Mouse (Mus musculus) left cerebral cortex, adult 11 months (tissue): ENCODE data around the gene Adcy2.

ENCODE experiments used
- DNase-seq: peaks from one replicate; pipeline ENCODE4 v3.0.0; 2022; ENCODE audit warnings: low spot score

Gene Adcy2

DNA sequence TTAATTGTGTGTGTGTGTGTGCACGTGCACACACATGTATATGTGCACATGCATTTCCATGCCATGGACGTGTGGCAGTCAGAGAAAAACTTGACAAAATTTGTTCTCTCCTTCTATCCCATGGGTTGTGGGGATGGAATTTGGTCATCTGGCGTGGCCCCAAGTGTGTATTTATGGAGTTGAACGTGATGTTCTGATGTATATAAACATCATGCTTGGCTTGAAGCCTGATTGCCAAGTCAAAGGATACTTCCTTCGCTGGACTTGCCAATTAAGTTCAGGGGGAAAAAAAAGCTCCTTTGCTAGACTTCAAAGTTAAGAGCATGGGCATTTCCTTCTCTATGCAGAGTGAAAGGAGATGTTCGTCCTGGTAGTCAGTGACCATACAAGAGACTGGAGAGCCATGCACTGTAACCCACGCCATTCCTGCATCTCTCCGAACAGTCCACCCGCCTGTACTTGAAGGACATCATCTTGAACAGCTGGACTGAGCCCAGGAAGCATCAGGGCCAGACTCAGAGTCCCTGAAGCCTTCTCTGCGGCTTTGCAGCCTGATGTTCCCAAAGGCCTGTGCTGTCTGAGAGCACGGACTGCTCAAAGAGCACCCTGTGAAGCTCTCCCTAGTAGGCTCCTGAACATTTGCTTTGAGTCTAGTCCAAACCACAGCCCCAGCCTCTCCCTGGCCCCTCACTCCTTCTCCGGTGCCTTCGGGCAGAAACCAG is 178.3 kb downstream of the Adcy2 start:
- DNase-seq: no peak

DNA sequence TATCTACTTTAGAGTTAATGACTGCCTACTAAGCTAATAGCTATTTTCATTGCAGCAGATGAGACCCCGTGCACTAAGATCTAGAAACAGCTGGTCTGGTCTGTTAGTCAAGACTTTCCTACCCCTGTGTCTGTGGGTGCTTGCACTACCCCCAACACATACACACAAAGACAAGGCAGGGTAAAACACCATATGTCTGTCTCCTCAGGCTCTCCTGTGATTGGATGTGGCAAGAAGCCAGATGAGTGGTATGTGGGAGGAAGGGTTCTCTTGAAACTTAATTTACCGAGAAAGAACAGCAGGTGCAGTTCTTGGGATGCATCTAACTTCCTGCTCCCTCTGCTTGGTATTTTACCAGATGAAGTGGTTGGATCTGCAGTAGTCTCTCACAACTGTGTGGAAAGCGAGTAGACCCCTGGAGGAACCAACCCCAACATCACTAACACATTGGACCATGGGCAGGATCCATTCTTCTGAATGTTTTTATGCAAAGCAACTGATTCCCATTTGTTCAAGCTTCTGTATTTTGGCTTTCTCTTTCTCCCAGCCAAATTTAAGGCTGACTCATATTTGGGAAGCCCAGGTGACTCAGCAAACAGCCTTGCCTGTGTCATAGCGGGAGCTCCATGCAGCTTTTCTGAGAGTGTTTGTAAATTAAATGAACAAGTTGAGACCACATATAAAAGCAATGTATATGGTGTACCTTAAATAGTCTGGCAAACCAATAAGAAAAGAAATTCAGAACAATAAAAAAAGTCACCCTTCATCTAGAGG is 183.4 kb downstream of the Adcy2 start:
- peak; percentile 82 for DNase-seq

DNA sequence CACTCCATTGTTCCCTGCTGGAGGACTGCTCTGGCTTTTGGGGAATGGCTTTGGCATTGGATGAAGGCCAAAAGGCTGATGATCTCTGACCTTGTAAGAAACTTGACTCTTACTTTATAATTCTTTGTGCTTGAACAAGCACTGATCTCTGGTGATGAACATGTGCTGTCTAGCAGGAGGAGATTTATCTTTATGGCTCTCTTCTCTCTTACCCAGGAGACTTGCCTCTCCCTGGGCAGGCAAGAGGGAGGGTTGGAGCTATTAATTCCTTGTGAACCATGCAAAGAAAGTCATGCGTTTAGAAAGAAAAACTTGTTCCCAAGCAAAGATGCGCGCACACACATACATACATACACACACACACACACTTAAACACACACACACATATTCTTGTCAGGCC is 188.2 kb downstream of the Adcy2 start:
- DNase-seq: no peak

DNA sequence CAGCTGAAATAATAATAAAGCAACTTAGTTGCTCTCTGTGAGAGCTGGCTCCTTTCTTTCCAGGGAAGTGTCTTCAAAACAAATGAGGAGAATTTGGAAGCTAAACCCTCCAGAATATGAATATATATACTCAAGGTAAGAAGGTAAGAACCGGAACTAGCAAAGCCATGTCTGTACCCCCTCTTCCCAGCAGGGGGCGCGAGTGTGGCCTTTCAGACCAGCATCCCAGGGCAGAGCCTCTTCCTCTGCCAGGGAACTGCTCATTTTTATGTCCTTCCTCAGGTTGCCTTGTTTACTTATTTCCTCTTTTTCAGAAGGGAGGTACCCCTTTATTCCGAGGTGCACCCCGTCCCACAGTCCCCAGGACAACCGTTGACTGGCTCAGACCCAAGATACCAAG is 199.6 kb downstream of the Adcy2 start:
- no peak for DNase-seq

DNA sequence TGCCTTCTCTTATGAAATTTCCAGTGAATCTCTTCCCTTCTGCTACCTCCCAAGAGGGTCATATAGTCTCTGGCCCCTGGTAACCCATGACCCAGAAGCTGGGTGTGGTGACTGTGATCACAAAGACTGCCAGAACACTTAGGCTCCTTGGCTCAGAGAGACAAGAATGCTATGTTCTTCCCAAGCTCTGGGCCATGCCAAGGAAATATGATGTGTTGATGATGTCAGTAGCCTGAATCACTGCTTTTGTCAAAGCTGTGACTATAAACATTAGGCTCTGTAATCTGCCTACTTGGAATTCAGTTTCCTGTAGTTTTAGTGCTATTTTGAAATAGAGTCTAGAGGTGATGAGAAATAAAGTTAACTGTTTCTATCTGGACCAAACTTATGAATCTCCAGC is 206.1 kb downstream of the Adcy2 start:
- no peak for DNase-seq

DNA sequence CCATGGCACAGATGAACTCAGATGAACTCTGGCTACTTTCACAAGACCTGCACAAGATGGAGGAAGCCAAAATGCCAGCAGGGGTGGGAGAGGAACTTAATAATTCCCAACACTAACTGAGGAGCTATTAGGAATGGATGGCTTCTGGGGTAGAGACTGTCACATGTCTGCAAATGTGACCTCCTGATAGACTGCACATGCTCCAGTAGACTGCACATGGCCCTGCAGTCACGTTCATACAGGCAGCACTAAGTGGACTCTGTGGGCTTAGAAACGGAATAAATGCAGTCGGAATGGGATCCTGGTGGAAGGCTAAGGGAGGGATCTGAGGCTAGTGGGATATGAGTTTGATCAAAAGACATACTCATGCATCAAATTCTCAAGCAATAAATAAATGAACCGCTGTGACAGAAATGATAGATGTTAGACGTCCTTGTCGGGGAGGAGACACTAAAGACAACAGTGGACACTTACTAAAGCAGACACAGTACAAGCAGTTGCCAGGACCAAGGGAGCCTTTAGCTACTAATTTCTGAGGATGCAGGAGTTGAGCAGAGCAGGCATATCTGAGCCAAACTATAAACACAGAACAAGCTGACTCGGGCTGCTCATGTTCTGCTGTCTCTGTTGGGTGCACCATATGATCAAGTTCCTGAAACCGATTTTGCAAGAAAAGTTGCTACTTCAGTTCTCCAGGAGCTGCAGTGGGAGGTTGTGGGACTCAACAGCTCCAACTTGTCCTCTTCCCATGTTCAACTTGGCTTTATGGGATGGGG is 211.9 kb downstream of the Adcy2 start:
- no peak for DNase-seq

DNA sequence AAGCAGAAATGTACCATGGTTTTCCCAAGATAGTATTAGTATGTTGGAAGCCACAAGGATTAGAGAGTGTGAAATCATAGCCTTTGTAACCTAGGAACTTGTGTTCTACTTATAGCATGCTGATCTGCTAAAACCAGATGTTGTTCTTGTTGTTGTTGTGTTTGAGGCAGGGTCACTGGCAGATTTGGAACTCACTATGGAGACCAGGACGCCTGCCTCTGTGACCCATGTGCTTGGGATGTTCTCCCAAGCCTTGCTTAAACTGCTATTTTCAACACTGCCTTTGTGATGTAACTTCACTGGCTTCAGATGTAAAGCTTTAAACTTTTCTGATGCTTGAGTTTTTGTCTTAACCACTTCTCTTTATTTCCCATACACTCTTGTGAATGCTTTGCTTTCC is 216.2 kb downstream of the Adcy2 start:
- DNase-seq: no peak

DNA sequence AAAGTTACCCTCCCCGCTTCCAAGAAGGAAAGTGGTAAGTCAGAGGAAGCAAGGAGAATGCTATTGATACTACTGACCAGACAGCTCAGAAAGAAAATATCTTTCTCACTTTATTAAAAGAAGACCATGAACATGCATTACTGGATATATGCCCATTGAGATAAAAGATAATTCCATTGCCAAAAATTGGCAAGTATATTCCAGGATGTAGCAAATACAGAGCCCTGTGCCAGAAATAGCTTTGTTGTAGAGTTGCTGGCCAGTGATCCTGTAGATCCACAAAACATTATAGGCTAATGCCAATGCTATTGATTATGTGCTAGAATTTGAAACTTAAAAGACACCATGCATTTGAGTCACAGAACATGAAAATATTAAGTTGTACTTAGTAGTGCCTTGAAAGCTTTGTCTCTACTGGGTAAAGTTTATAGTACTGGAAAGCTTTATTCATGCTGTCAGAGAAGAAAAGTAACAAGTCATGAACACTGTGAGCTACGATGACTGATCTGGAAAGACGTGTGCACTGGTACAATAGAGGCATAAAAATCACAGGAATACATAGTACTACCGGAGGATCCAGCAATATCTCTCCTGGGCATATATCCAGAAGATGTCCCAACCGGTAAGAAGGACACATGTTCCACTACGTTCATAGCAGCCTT is 221.2 kb downstream of the Adcy2 start:
- DNase-seq: no peak

DNA sequence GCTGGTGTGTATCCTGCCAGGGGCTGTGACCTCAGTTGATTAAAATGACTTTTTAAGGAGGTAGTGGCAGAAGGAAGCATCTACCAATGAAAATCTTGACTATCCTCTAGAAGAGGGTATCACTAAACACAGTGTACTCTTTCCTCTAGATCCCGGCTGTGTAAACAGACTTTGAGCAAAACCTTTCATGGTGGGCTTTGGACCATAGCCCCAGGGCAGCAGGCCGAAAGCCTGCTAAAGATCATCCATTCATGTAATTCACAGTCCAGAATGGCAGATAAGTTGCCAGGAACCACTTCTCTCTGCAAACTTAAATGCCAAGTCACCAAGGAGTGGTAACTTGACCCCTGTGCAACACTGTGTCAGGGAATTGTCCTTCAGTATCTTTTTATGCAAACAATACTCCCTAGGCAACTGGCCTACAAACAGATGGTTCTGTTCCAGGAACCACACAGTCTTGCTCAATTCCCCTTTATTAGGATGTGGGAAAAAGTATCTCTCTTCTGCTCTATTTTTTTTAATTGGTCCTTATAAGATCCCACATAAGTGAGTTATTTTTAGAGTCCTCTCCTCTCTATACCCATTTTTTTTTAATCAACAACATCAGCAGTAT is 225.6 kb downstream of the Adcy2 start:
- DNase-seq: no peak

DNA sequence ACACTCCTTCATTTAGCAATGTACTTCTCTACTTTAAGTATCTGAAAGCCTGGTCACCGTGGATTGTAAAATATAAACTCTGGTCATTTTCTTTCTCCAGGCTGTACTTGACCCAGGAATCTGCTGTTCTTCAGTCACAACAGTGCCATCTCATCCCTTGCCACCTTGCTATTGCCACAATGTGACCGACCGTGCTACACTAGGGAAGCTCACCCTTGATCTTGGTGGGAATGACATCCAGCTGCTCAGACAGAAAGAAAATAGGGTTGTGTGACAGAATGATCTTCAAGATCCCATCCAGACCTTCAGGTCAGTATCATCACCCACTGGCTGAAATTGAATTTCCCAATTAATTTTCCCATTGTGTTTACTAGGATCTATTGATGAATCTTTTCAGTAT is 230.8 kb downstream of the Adcy2 start:
- no peak for DNase-seq

DNA sequence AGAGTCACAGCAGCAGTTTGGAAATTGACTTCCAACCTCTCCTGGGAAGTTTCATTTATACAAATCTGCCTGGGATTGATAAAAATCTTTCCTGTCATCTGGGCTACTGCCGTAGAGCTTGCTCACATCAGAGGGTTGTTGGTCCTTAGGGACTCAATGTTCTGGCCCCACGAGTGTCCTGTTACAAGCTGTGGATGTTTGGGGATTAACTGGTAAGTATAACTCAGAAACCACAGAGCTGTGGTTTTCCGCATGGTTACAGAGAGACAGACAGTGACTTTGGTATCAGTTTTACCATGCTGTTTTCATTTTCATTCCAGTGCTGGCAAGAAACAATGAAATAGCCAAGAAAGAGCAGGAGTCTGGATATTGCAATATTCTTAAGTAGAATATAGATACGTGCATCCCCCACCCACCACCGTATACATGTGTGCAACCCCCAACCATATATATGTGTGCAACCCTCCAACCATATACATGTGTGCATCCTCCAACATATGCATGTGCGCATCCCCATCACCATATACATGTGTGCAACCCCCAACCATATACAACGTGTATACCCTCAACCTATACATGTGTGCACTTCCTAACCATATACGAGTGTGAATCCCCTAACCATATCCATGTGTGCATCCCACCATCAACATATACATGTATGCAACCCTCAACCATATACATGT is 233.3 kb downstream of the Adcy2 start:
- DNase-seq: no peak

DNA sequence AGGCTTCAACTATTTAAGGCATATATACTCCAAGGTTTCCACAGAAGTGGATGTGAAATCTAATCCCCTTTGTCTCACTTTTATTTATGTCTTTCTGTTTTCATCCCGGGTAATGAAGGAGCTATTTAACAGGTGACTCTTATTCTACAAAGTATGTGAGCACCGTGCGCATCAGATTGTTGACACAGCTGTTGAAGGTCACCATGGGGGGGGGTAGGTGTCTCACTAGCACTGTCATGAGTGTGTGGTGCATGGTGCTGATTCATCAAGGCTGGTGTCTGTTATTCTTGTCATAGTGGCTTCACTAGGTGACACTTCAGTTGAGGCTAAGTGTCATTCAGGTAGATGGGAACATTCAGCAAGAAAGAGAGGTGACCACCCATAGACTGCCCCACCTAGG is 234.7 kb downstream of the Adcy2 start:
- no peak for DNase-seq

DNA sequence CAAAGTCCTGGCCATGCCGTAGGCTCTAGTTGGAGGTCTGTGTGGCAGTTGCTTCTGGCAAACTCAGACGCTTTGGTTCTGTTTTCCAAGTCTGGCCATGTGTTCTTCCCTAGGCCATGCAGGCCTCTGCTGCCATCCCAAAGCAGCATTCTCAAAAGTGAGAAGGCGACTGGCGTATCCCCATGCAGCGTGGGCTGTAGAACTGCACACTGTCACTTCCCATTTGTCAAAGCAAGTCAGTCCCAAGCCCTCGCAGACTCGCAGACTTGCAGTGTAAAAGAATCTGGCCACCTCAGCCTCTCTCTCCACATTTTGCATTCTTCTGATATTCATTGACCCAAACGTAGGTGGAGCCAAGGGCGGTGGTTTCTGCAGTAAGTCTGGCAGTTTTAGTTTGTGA is 249.5 kb downstream of the Adcy2 start:
- DNase-seq: peak; percentile 33

DNA sequence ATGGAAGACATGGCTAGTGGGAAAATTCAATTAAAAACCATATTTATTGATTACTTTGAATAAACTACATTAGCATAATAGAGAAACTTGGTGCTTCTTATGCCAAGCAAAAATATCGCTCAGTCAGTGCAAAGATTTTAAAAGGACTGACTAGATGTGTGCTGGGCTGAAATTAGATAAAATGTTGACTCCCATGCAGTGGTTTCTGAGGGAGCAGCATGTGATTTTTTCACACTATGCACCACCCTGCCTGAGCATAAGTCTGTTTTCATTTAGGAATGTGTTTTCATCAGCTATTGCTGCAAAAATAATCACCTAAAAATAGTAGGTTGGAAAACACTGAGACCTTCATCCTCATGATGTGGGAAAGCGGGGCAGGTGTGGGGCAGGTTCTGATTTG is 250.0 kb downstream of the Adcy2 start:
- DNase-seq: no peak

DNA sequence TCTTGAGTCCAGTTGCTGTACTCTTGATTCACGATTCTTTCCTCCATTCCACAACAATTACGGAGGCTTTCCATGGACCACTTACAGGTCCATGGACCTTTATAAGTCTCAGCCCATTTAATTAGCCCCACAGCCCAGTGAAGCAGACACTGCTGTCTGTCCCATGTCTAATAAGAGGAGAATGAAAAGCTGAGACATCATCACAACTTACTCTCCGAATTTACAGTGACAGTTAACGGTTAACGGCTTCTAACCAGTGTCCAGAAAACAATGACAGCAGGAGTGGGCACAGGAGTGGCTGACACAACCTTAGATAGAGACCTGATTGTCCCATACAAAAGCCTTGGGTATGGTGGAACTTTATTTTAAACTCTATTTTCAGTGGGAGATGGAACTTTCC is 253.9 kb downstream of the Adcy2 start:
- DNase-seq: no peak

DNA sequence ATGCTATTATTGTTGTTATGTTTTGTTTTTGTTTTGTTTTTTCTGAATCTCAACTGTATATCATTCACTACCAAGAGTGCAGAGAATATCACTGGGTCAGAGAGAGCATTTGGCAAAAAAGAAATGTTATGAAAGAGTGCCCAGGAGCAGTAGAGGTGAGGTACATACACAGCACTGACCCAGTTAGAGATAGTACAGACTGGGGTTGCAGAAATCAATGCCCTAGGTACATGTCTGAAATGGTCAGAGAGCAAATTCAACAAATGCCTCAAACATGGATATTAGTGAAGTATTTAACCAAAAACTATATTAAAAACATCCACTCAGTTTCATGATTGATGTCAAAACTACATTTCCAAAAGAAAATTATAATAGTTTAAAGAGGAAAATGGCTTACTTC is 286.7 kb downstream of the Adcy2 start:
- DNase-seq: no peak

DNA sequence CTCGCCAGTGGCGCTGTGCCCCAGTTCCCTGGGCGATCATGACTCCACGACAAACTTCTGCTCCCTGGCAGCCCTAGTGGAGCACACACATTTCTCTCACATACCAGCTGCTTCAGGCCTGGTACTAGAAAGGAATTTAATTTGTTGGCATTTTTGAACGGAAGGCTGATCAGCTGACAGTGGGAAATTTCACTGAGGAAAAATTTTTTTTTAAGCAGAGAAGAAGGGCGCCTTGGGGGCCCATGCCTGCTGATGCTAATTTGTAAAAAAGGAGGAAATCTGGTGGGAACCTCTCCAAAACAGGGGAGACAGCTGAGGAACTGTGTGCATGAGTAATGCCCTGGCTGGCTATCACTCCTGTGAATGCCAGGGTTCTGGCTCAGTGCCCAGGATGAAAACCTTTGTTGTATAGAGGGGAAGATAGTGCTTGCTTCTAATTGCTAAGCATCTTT is 292.0 kb downstream of the Adcy2 start:
- DNase-seq: peak; percentile 33

DNA sequence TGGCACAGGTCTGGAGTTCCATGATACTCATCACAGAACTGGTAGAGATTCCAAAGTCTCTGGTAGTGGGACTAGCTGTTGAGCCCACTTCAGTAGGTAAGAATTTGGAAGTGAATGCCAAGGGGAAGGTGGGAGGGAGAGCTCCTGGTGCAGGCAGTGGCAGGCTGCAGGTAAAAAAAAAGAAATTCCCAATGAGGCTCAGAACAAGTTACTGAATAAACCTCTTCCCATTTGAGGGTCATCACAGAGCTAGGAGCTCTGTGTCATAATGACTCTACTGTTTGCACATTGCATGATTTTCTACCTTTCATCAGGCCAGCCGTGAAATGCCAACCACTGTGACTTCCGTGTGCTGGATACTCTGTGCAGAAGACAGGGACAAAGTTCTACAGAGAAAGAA is 314.4 kb downstream of the Adcy2 start:
- DNase-seq: no peak

DNA sequence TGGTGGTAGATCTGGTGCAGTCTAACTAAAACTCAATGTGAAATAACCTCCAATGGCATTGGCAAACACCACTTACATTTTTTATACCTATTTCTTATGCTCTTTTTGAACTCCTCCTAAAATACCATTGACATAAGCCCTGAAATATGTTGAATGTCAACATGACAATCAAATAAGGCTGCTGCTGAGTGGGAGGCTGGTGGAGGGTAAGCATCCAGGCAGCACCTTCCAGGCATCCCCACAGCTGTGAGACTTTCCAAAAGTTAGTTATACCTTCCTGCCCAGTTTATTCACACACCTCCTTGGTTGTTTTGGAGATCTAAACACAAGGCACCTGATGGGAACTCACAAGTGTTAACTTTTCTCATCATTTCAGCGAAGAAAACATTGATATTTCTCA is 318.9 kb downstream of the Adcy2 start:
- DNase-seq: no peak

DNA sequence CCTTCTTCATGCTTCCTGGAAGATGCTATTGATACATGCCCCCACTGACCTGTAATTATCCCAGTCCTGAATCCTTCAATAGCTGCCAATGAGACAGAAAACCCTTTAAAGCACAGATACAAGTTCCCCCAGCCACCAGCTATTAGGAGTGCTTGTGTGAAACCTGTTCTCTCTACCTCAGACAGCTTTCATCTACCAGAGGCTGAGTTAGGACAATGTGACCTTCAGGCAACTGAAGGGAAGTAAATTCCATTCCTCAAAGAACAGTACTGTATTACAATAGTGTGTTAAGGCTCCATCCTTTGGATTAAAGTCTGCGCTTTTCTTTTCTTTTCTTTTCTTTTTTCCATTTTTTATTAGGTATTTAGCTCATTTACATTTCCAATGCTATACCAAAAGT is 356.6 kb downstream of the Adcy2 start:
- DNase-seq: no peak

DNA sequence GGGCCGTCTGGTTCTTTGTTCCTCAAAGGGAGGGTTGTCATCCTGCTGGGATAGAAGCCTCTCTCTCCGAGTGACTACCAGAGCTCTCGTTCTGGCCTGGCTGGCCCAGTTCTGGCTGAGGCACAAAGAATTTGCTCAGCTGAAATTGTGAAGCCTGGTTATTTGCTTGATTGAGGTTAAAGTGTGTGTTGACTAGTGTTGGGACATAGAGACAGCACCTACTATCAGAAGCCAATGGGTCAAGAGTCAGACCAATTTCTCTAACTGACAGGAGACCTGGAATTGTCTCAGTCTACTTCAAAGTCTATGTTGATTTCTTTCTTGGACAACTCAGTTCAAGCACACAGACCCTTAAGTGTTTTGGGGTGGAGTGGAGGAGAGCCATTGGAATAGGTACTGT is 372.3 kb downstream of the Adcy2 start:
- DNase-seq: no peak
